Mouse (Mus musculus): ENCODE measurements at regions not wholly inside any gene's neighbourhood (a gene's known extent, or its start where the extent isn't known, plus 50 kb on each side); places are given as distances from the start of the nearest gene placed in this dataset.

GRCm38 (mm10) chr15:62139192-62139591, 1216.4 kb upstream of the A1bg start:
- Histone ChIP-seq H3K27ac (no peak overlapping the region), H3K4me3 (no peak overlapping the region)

GRCm38 (mm10) chr15:62138701-62139100, 1215.9 kb upstream of the A1bg start:
- WGBS: 88% methylated on average over 6 of the region's 6 CpGs
- H3K9me3 ChIP-seq (replicated peaks): no peaks in the 10 kb centered on the region
- no peak overlapping the region for H3K27ac ChIP-seq
- 0 out of 2 replicates have a peak, but pooled peaks cover 4% of the 10 kb centered on the region for H3K4me1 ChIP-seq
- H3K4me3 ChIP-seq: no peak overlapping the region
- H3K9ac ChIP-seq: no peak overlapping the region
- no peaks in the 10 kb centered on the region for H3K27me3 ChIP-seq
- no peak for ATAC-seq (ENCODE audit: low FRiP score)
- H3K36me3 ChIP-seq: no peaks in the 10 kb centered on the region
- H3K4me2 ChIP-seq (replicated peaks): no peak overlapping the region

More at GRCm38 (mm10) chr15:62139192-62139591, 1216.4 kb upstream of the A1bg start:
- H3K9ac ChIP-seq: no peak overlapping the region
- no peaks in the 10 kb centered on the region for H3K27me3 ChIP-seq
- 0 out of 2 replicates have a peak, but pooled peaks cover 4% of the 10 kb centered on the region for H3K4me1 ChIP-seq
- no peak for ATAC-seq (ENCODE audit: low FRiP score)
- whole genome bisulfite sequencing: 56% methylated on average over 5 of the region's 5 CpGs
- H3K9me3 ChIP-seq (replicated peaks): no peaks in the 10 kb centered on the region
- no peak overlapping the region for H3K4me2 ChIP-seq (replicated peaks)
- no peaks in the 10 kb centered on the region for H3K36me3 ChIP-seq

GRCm38 (mm10) chr15:62136932-62137594, 1214.3 kb upstream of the A1bg start:
- Histone ChIP-seq H3K9me3 (replicated peaks) (no peaks in the 10 kb centered on the region), H3K4me2 (replicated peaks) (no peak overlapping the region), H3K27ac (no peak overlapping the region), H3K27me3 (no peaks in the 10 kb centered on the region), H3K4me1 (0 out of 2 replicates have a peak, but pooled peaks cover 4% of the 10 kb centered on the region), H3K4me3 (no peak overlapping the region), H3K36me3 (no peaks in the 10 kb centered on the region), H3K9ac (no peak overlapping the region)
- WGBS: 76% methylated on average over 14 of the region's 14 CpGs
- no peak for ATAC-seq (ENCODE audit: low FRiP score)

- H3K4me1 ChIP-seq: 0 out of 2 replicates have a peak, but pooled peaks cover 4% of the 10 kb centered on the region
- H3K4me2 ChIP-seq (replicated peaks): no peak overlapping the region
- no peaks in the 10 kb centered on the region for H3K36me3 ChIP-seq
- no peak overlapping the region for H3K4me3 ChIP-seq
- ATAC-seq (ENCODE audit: low FRiP score): no peak
- no peaks in the 10 kb centered on the region for H3K27me3 ChIP-seq
- no peak overlapping the region for H3K9ac ChIP-seq
- WGBS: 80% methylated on average over 8 of the region's 8 CpGs
- no peak overlapping the region for H3K27ac ChIP-seq
- H3K9me3 ChIP-seq (replicated peaks): no peaks in the 10 kb centered on the region
Measured at GRCm38 (mm10) chr15:62134835-62135234, 1212.0 kb upstream of the A1bg start.

- Histone ChIP-seq H3K4me3 (no peak overlapping the region), H3K9me3 (replicated peaks) (no peaks in the 10 kb centered on the region), H3K27me3 (no peaks in the 10 kb centered on the region), H3K9ac (no peak overlapping the region), H3K27ac (no peak overlapping the region), H3K4me2 (replicated peaks) (no peak overlapping the region), H3K36me3 (no peaks in the 10 kb centered on the region), H3K4me1 (0 out of 2 replicates have a peak, but pooled peaks cover 4% of the 10 kb centered on the region)
- 81% methylated on average over 4 of the region's 4 CpGs for WGBS
- no peak for ATAC-seq (ENCODE audit: low FRiP score)
Measured at GRCm38 (mm10) chr15:62134308-62134707, 1211.5 kb upstream of the A1bg start.

GRCm38 (mm10) chr15:62132895-62133294, 1210.1 kb upstream of the A1bg start:
- Histone ChIP-seq H3K4me1 (0 out of 2 replicates have a peak, but pooled peaks cover 6% of the 10 kb centered on the region), H3K27me3 (no peaks in the 10 kb centered on the region), H3K9ac (no peak overlapping the region), H3K36me3 (no peaks in the 10 kb centered on the region), H3K9me3 (replicated peaks) (no peaks in the 10 kb centered on the region), H3K4me3 (no peak overlapping the region), H3K27ac (no peak overlapping the region), H3K4me2 (replicated peaks) (no peak overlapping the region)
- no peak for ATAC-seq (ENCODE audit: low FRiP score)
- WGBS: 53% methylated on average over 2 of the region's 2 CpGs

GRCm38 (mm10) chr15:62131686-62132085, 1208.9 kb upstream of the A1bg start:
- Histone ChIP-seq H3K9ac (no peak overlapping the region), H3K27me3 (no peaks in the 10 kb centered on the region), H3K36me3 (no peaks in the 10 kb centered on the region), H3K4me2 (replicated peaks) (no peak overlapping the region), H3K4me3 (no peak overlapping the region), H3K27ac (no peak overlapping the region), H3K4me1 (peaks cover 7% of the 10 kb centered on the region; the same call in 1 of the 2 replicates), H3K9me3 (replicated peaks) (no peaks in the 10 kb centered on the region)
- no peak for ATAC-seq (ENCODE audit: low FRiP score)
- WGBS: 35% methylated on average over 3 of the region's 3 CpGs

- Histone ChIP-seq H3K9me3 (replicated peaks) (no peaks in the 10 kb centered on the region), H3K4me3 (no peak overlapping the region), H3K36me3 (no peaks in the 10 kb centered on the region), H3K27me3 (no peaks in the 10 kb centered on the region), H3K4me1 (peaks cover 7% of the 10 kb centered on the region; the same call in 1 of the 2 replicates), H3K27ac (no peak overlapping the region), H3K4me2 (replicated peaks) (no peak overlapping the region), H3K9ac (no peak overlapping the region)
- WGBS: 67% methylated on average over 3 of the region's 4 CpGs
- ATAC-seq (ENCODE audit: low FRiP score): no peak
Measured at GRCm38 (mm10) chr15:62130530-62130929, 1207.7 kb upstream of the A1bg start.

GRCm38 (mm10) chr15:62128546-62129212, 1205.9 kb upstream of the A1bg start:
- Histone ChIP-seq H3K9me3 (replicated peaks) (no peaks in the 10 kb centered on the region), H3K27ac (no peak overlapping the region), H3K4me3 (no peak overlapping the region), H3K27me3 (no peaks in the 10 kb centered on the region), H3K4me1 (peaks cover 7% of the 10 kb centered on the region; the same call in 1 of the 2 replicates), H3K4me2 (replicated peaks) (no peak overlapping the region), H3K9ac (no peak overlapping the region), H3K36me3 (no peaks in the 10 kb centered on the region)
- no peak for ATAC-seq (ENCODE audit: low FRiP score)
- 56% methylated on average over 11 of the region's 11 CpGs for WGBS

GRCm38 (mm10) chr15:62127602-62128158, 1204.9 kb upstream of the A1bg start:
- H3K9ac ChIP-seq: no peak overlapping the region
- 46% methylated on average over 11 of the region's 11 CpGs for WGBS
- H3K9me3 ChIP-seq (replicated peaks): no peaks in the 10 kb centered on the region
- H3K4me2 ChIP-seq (replicated peaks): no peak overlapping the region
- H3K4me1 ChIP-seq: peaks cover 7% of the 10 kb centered on the region; the same call in 1 of the 2 replicates
- H3K27ac ChIP-seq: no peak overlapping the region
- no peaks in the 10 kb centered on the region for H3K36me3 ChIP-seq
- no peak overlapping the region for H3K4me3 ChIP-seq
- no peaks in the 10 kb centered on the region for H3K27me3 ChIP-seq
- ATAC-seq (ENCODE audit: low FRiP score): peak; percentile 48; the same call in 1 of the 2 replicates

- 86% methylated on average over 7 of the region's 7 CpGs for WGBS
- no peak overlapping the region for H3K27ac ChIP-seq
- no peak for ATAC-seq (ENCODE audit: low FRiP score)
Measured at GRCm38 (mm10) chr15:62125718-62126117, 1202.9 kb upstream of the A1bg start.

GRCm38 (mm10) chr15:62123756-62124155, 1200.9 kb upstream of the A1bg start:
- Histone ChIP-seq H3K27me3 (no peaks in the 10 kb centered on the region), H3K27ac (no peak overlapping the region), H3K4me1 (peaks cover 7% of the 10 kb centered on the region; the same call in 1 of the 2 replicates), H3K36me3 (no peaks in the 10 kb centered on the region), H3K9me3 (replicated peaks) (no peaks in the 10 kb centered on the region), H3K4me2 (replicated peaks) (no peak overlapping the region), H3K9ac (no peak overlapping the region), H3K4me3 (no peak overlapping the region)
- no peak for ATAC-seq (ENCODE audit: low FRiP score)
- 69% methylated on average over 4 of the region's 4 CpGs for WGBS

More at GRCm38 (mm10) chr15:62125718-62126117, 1202.9 kb upstream of the A1bg start:
- Histone ChIP-seq H3K4me1 (peaks cover 7% of the 10 kb centered on the region; the same call in 1 of the 2 replicates), H3K4me3 (no peak overlapping the region), H3K4me2 (replicated peaks) (no peak overlapping the region), H3K36me3 (no peaks in the 10 kb centered on the region), H3K9me3 (replicated peaks) (no peaks in the 10 kb centered on the region), H3K9ac (no peak overlapping the region), H3K27me3 (no peaks in the 10 kb centered on the region)
